Mouse (Mus musculus): Measurements from ENCODE around the gene Palm3. TPM values are rescaled to one million over a fixed set of nuclear protein-coding genes. Genes with fewer than 3 reads are reported as not detected.

The Palm3 gene
- polyA plus RNA-seq, 1 experiment from 2014 or later, result 3.5 TPM

DNA sequence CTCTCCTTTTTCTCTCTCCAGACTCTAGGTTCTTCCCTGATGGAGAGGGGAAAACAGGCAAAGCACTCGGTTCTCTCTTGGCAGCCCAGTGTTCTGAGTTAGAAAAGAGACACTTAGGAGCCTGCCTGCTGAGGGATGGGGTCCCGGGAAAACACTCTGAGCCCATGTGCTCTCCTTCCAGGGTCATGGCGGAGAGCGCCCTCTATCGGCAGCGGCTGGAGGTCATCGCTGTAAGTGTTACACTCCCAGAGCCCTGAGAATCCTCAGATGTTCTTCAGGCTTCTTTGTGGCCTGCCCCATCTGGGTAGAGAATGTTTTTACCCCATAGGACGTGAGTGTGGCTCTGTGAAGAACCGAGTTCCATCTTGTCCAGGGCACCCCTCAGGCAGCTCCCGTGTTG is 2.9 kb downstream of the Palm3 start:
- H3K9ac ChIP-seq (ENCODE audit: low read depth, low read length), result no peak overlapping the region
- H3K4me3 ChIP-seq (ENCODE audit: low read depth, low read length), result no peak overlapping the region
- ATAC-seq (ENCODE audit: low FRiP score) (no peak), DNase-seq (ENCODE audit: low spot score) (peak; percentile 78)
- no peak overlapping the region for H3K4me2 ChIP-seq (replicated peaks; ENCODE audit: low read depth, low read length)
- no peaks in the 10 kb centered on the region for H3K36me3 ChIP-seq (ENCODE audit: control insufficient read depth, insufficient read depth, low read length)
- peaks cover 12% of the 10 kb centered on the region for H3K27me3 ChIP-seq (ENCODE audit: control insufficient read depth, insufficient read depth, low read length)
- WGBS, result 11% methylated on average over 10 of the region's 10 CpGs
- H3K4me1 ChIP-seq (replicated peaks; ENCODE audit: control insufficient read depth, insufficient read depth, low read length), result no peaks in the 10 kb centered on the region
- no peaks in the 10 kb centered on the region for H3K9me3 ChIP-seq (ENCODE audit: control insufficient read depth, low read length)
- no peak overlapping the region for H3K27ac ChIP-seq (ENCODE audit: low read depth, low read length)

- Histone ChIP-seq H3K9ac (ENCODE audit: low read depth, low read length) (0 out of 2 replicates have a peak overlapping the region, but pooled peaks have one; percentile 43), H3K27ac (ENCODE audit: low read depth, low read length) (no peak overlapping the region), H3K4me1 (replicated peaks; ENCODE audit: control insufficient read depth, insufficient read depth, low read length) (no peaks in the 10 kb centered on the region), H3K4me2 (replicated peaks; ENCODE audit: low read depth, low read length) (peak overlapping the region; percentile 82), H3K4me3 (ENCODE audit: low read depth, low read length) (peak overlapping the region; percentile 40), H3K9me3 (ENCODE audit: control insufficient read depth, low read length) (no peaks in the 10 kb centered on the region), H3K36me3 (ENCODE audit: control insufficient read depth, insufficient read depth, low read length) (no peaks in the 10 kb centered on the region), H3K27me3 (ENCODE audit: control insufficient read depth, insufficient read depth, low read length) (peaks cover 12% of the 10 kb centered on the region)
- DNase-seq (ENCODE audit: low spot score), result peak; percentile 83
- WGBS, result under 1% methylated on average over 41 of the region's 41 CpGs
- peak; percentile 84 for ATAC-seq (ENCODE audit: low FRiP score)
These were observed 4.6 kb downstream of the Palm3 start for GRCm38 (mm10) chr8:84025863-84026262.

GRCm38 (mm10) chr8:84027449-84027848 is 6.2 kb downstream of the Palm3 start:
- ATAC-seq (ENCODE audit: low FRiP score) (no peak), DNase-seq (ENCODE audit: low spot score) (no peak)
- Histone ChIP-seq H3K36me3 (ENCODE audit: control insufficient read depth, insufficient read depth, low read length) (no peaks in the 10 kb centered on the region), H3K4me3 (ENCODE audit: low read depth, low read length) (no peak overlapping the region), H3K9ac (ENCODE audit: low read depth, low read length) (no peak overlapping the region), H3K9me3 (ENCODE audit: control insufficient read depth, low read length) (no peaks in the 10 kb centered on the region), H3K4me2 (replicated peaks; ENCODE audit: low read depth, low read length) (no peak overlapping the region), H3K27ac (ENCODE audit: low read depth, low read length) (no peak overlapping the region), H3K27me3 (ENCODE audit: control insufficient read depth, insufficient read depth, low read length) (peaks cover 12% of the 10 kb centered on the region; the same call in 1 of the 2 replicates), H3K4me1 (replicated peaks; ENCODE audit: control insufficient read depth, insufficient read depth, low read length) (no peaks in the 10 kb centered on the region)
- 11% methylated on average over 10 of the region's 10 CpGs for WGBS

DNA sequence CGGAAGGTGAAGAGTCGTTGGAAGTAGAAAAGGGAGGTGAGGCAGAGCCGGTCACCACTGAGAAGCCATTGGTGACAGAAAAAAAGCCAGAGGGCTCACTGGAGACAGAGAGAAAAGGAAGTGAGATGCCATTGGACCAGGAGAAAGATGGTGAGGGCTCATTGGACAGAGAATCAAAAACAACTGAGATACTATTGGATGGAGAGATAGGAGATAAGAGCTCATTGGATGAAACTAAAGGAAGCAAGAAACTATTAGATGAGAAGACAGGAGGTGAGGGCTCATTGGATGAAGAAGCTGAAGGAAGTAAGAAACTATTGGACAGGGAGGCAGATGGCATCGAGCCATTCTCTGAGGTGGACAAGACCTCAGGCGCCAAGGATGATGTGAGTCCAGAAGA is 8.0 kb downstream of the Palm3 start:
- no peaks in the 10 kb centered on the region for H3K9me3 ChIP-seq (ENCODE audit: control insufficient read depth, low read length)
- no peak for ATAC-seq (ENCODE audit: low FRiP score)
- no peak overlapping the region for H3K4me3 ChIP-seq (ENCODE audit: low read depth, low read length)
- WGBS, result 90% methylated on average over 5 of the region's 5 CpGs
- no peak overlapping the region for H3K4me2 ChIP-seq (replicated peaks; ENCODE audit: low read depth, low read length)
- peaks cover 12% of the 10 kb centered on the region; the same call in 1 of the 2 replicates for H3K27me3 ChIP-seq (ENCODE audit: control insufficient read depth, insufficient read depth, low read length)
- no peaks in the 10 kb centered on the region for H3K4me1 ChIP-seq (replicated peaks; ENCODE audit: control insufficient read depth, insufficient read depth, low read length)
- H3K27ac ChIP-seq (ENCODE audit: low read depth, low read length), result no peak overlapping the region
- H3K9ac ChIP-seq (ENCODE audit: low read depth, low read length), result no peak overlapping the region
- DNase-seq (ENCODE audit: low spot score), result no peak
- no peaks in the 10 kb centered on the region for H3K36me3 ChIP-seq (ENCODE audit: control insufficient read depth, insufficient read depth, low read length)

DNA sequence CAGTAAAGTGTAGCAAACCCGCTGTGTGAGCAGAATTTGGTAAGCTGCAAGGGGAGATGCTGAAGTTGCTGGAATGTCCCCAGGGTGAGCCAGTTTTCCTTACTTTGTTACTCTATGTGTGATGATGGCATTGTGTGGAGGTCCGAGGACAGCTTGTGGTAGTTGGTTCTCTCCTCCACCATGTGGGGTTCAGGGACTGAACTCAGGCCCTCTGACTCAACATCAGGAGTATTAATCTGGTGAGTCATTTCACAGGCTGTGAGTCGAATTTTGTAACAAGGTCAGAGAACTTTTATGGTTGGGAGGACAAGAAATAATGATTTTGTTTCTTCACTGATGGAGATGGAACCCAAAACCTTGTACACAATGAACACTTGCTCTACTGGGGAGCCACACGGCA is 11.5 kb downstream of the Palm3 start:
- no peak overlapping the region for H3K4me2 ChIP-seq (replicated peaks; ENCODE audit: low read depth, low read length)
- no peak overlapping the region for H3K9ac ChIP-seq (ENCODE audit: low read depth, low read length)
- no peak overlapping the region for H3K4me3 ChIP-seq (ENCODE audit: low read depth, low read length)
- DNase-seq (ENCODE audit: low spot score), result no peak
- H3K9me3 ChIP-seq (ENCODE audit: control insufficient read depth, low read length), result no peaks in the 10 kb centered on the region
- no peaks in the 10 kb centered on the region for H3K36me3 ChIP-seq (ENCODE audit: control insufficient read depth, insufficient read depth, low read length)
- H3K4me1 ChIP-seq (replicated peaks; ENCODE audit: control insufficient read depth, insufficient read depth, low read length), result no peaks in the 10 kb centered on the region
- no peak overlapping the region for H3K27ac ChIP-seq (ENCODE audit: low read depth, low read length)
- no peak for ATAC-seq (ENCODE audit: low FRiP score)
- H3K27me3 ChIP-seq (ENCODE audit: control insufficient read depth, insufficient read depth, low read length), result 0 out of 2 replicates have a peak, but pooled peaks cover 3% of the 10 kb centered on the region
- 78% methylated on average over 4 of the region's 4 CpGs for WGBS

- no peaks in the 10 kb centered on the region for H3K36me3 ChIP-seq (ENCODE audit: control insufficient read depth, insufficient read depth, low read length)
- peaks cover 19% of the 10 kb centered on the region for H3K27me3 ChIP-seq (ENCODE audit: control insufficient read depth, insufficient read depth, low read length)
- H3K4me3 ChIP-seq (ENCODE audit: low read depth, low read length), result no peak overlapping the region
- no peak overlapping the region for H3K9ac ChIP-seq (ENCODE audit: low read depth, low read length)
- H3K27ac ChIP-seq (ENCODE audit: low read depth, low read length), result no peak overlapping the region
- WGBS, result 75% methylated on average over 5 of the region's 5 CpGs
- 0 out of 2 replicates have a peak, but pooled peaks cover 3% of the 10 kb centered on the region for H3K4me1 ChIP-seq (replicated peaks; ENCODE audit: control insufficient read depth, insufficient read depth, low read length)
- no peak for DNase-seq (ENCODE audit: low spot score)
- ATAC-seq (ENCODE audit: low FRiP score), result no peak
- no peaks in the 10 kb centered on the region for H3K9me3 ChIP-seq (ENCODE audit: control insufficient read depth, low read length)
- H3K4me2 ChIP-seq (replicated peaks; ENCODE audit: low read depth, low read length), result no peak overlapping the region
These were observed 16.7 kb downstream of the Palm3 start for GRCm38 (mm10) chr8:84038015-84038414.

- Histone ChIP-seq H3K4me3 (ENCODE audit: low read depth, low read length) (no peak overlapping the region), H3K9ac (ENCODE audit: low read depth, low read length) (no peak overlapping the region), H3K27ac (ENCODE audit: low read depth, low read length) (no peak overlapping the region), H3K4me2 (replicated peaks; ENCODE audit: low read depth, low read length) (no peak overlapping the region), H3K4me1 (replicated peaks; ENCODE audit: control insufficient read depth, insufficient read depth, low read length) (0 out of 2 replicates have a peak, but pooled peaks cover 3% of the 10 kb centered on the region), H3K36me3 (ENCODE audit: control insufficient read depth, insufficient read depth, low read length) (no peaks in the 10 kb centered on the region), H3K27me3 (ENCODE audit: control insufficient read depth, insufficient read depth, low read length) (peaks cover 30% of the 10 kb centered on the region), H3K9me3 (ENCODE audit: control insufficient read depth, low read length) (no peaks in the 10 kb centered on the region)
- no peak for ATAC-seq (ENCODE audit: low FRiP score)
- peak; percentile 93 for DNase-seq (ENCODE audit: low spot score)
- 13% methylated on average over 5 of the region's 5 CpGs for WGBS
These were observed 17.8 kb downstream of the Palm3 start for GRCm38 (mm10) chr8:84039050-84039449.

DNA sequence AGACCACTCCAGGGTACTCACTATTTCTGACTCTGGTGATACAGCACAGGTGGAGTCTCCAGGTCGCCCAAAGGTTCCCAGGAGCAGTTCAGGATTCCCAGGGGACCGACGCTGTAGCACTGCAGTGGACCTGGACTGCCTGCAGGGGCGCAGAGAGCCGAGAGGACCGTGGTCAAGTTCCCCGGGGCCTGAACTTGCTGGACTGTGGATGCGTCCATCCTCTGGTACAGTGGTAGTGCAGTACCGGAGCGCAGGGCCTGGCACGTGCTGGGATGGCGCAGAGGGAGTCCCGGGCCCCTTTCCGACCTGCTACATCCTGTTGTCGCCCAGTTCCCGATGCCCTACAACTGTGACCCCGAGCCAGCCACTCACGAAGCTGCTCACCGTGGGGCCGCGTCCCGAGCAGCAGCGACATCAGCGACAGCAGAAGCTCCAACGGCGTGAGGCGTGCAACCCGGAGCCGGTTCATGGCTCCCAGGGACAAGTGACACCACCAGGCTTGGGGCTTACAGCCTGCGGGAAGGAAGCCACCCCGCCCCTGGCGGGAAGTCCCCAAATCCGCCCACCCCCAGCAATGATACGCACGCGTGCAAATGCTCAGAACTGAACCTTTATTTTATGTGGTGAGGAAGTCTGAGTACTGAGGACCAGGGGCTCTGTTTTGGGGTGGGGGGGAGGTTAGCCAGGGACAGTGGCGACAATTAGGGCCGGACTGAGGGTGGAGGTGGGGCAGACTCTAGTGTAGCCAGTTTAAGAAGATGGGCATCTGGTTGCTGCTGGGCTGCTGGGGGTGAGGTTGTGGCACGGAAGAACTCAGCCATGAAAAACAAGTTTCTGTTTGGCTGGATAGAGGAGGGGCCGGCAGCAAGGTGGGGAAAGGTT is 21.0 kb downstream of the Palm3 start, which contains the start of gene Il27ra:
Il27ra (minus strand) TSS at position 524 of the 882 bp plus-strand sequence.
- ATAC-seq (ENCODE audit: low FRiP score), result peak; percentile 64
- H3K4me1 ChIP-seq (replicated peaks; ENCODE audit: control insufficient read depth, insufficient read depth, low read length), result peaks cover 3% of the 10 kb centered on the region; the same call in 1 of the 2 replicates
- no peak within 1 kb of the TSS for H3K27ac ChIP-seq (ENCODE audit: low read depth, low read length)
- H3K4me2 ChIP-seq (replicated peaks; ENCODE audit: low read depth, low read length), result peak within 1 kb of the TSS; percentile 54
- H3K27me3 ChIP-seq (ENCODE audit: control insufficient read depth, insufficient read depth, low read length), result peaks cover 44% of the 10 kb centered on the region
- H3K9me3 ChIP-seq (ENCODE audit: control insufficient read depth, low read length), result no peaks in the 10 kb centered on the region
- peak within 1 kb of the TSS; percentile 5; the same call in 1 of the 2 replicates for H3K9ac ChIP-seq (ENCODE audit: low read depth, low read length)
- WGBS, result 5% methylated on average over 40 of the region's 40 CpGs
- no peaks in the 10 kb centered on the region for H3K36me3 ChIP-seq (ENCODE audit: control insufficient read depth, insufficient read depth, low read length)
- peak; percentile 77 for DNase-seq (ENCODE audit: low spot score)
- H3K4me3 ChIP-seq (ENCODE audit: low read depth, low read length), result peak within 1 kb of the TSS; percentile 21
